Mouse (Mus musculus) T-cell, adult 66 days (primary cell): ENCODE measurements around the gene Me1. TPM values are rescaled to one million over a fixed set of nuclear protein-coding genes. Genes with fewer than 3 reads are reported as not detected.

Experiments
- total RNA-seq, 2 experiments: library from RNA; stranded (reverse); gene quantifications; 3 replicates in 1 of 2; 4 replicates in 1 of 2; pipeline ENCODE4 v1.2.4; 2023

Gene Me1
- not detected for total RNA-seq

DNA sequence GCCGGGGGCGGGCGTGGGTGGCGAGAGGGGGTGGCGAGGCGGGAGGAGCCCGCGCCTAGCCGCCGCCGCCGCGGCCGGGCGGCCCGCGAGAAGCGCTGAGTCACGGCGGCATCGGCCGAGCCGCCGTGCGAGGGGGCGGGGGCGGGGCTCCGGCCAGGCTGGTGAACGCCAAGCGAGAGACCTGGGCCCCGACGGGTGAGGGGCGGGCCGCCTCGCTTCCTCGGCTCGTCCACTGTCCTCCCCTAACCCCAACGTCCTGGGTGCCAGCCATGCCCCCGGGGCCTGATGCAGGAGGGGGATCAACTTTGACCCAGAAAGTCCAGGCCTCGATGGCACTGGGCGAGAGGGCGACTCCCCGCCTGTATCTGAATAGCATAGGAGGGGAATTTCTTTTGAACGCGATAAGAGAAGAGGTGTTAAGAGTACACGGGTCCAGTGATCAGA is at the start of gene Me1:
Gene Me1 (minus strand): TSS at position 136 of the 444 bp plus-strand sequence.

DNA sequence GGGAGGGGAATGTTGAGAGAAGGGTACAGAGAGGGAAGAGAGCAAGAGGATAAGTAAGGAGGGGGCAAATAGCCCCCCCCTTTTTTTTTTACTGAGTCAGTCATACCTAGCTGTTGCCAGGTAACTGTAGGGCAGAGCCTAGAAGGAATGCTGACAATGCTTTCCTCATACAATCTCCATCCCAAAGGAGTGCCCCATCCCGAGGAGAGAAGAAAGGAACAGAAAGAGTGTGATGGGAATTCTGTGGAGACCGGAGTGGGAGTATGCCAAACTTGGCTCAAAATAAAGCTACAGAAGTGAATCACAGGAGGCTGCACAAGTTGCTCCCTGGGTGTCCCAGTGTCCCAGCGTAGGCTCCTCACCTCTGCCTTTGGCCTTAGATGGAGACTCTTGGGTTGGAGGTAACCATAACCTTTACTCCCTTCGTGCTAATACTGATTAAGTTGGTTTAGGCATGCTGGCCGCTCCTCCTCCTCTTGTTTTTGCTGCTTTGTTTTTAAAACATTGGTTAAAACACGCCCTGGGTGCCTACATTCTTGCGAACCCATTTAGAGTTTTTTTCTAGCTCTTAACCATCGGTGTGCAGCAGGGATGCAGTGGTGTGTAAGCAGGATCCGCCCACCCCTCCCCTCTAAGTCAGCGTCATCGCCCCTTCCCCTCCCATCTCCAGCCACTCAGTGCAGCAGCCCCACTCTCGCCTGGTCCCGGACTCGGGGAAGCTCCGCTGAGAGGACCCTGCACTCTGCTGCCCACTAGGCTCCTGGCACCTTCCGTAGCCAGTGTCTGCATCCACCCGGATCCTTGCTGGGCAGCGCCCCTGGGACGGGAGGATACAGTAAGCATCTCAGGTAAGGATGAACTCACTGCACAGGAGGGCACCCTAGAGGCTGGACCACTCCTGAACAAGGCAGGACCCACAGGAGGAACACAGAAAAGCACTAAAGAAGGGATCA is 47.5 kb upstream of the Me1 start, which contains the start of gene Prss35:
Gene Prss35 (plus strand): TSS at position 691 of the 953 bp plus-strand sequence.

DNA sequence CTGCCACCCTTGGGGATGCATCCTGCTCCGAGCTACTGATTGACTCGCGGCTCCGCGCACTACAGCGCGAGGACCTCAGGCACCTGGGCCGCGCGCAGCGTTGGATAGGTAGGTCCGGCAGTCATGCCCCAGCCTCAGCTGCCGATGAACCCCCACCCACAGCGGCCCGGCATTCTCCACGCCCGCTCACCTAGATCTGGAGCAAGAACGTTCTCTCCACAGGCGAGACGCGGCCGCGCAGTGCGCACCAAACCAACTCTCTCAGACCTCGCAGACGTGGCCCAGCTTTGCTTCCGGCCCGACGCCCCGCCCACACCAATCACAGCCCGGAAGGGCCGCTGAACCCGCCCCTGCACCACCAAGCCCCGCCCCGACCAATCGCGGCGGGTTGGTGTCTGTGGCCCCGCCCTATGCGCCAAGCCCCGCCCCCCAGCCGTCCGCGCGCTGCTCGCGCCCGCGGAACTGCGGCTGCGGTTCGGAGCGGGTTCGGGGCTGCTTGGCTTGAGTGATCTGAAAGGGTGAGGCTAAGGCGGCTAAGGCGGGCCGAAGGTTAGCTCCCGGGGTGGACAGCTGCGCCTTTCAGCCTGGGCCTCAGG is 124.1 kb downstream of the Me1 start, which contains the start of the genes Pgm3 and Rwdd2a:
Gene Pgm3 (minus strand): TSS at position 303 of the 596 bp plus-strand sequence.
Gene Rwdd2a (plus strand): TSS at position 452 of the 596 bp plus-strand sequence.

Other genes starting within 250 kb of the Me1 start
- 1 to 10 TPM; 5.5 to 7.9 TPM for gene Ube2cbp, start 231.0 kb downstream of the Me1 start, total RNA-seq
- 100 to 1,000 TPM in 1 of 2 experiments, 10 to 100 TPM in 1; 92.2 to 108 TPM for gene Dop1a, start 228.8 kb downstream of the Me1 start, total RNA-seq
- gene Pgm3, start 124.1 kb downstream of the Me1 start, total RNA-seq, result 10 to 100 TPM; 13.4 to 17.8 TPM
- gene Rwdd2a, start 124.0 kb downstream of the Me1 start, total RNA-seq, result 1 to 10 TPM; 1.9 to 2.4 TPM
- gene Prss35, start 47.7 kb upstream of the Me1 start, total RNA-seq, result not detected
- not detected for gene Snap91, start 184.7 kb upstream of the Me1 start, total RNA-seq